Mouse (Mus musculus) regulatory T cell (primary cell): ENCODE measurements around the gene Cdca8.

ENCODE experiments used
- in situ Hi-C: fragments of 300-600 bp; cut with MboI, MseI; formaldehyde crosslinking; loops from one replicate; pipeline ENCODE4 v1.15.1; 2025; ENCODE audit warnings: high pct_unique_total_duplicates

The Cdca8 gene

GRCm38 (mm10) chr4:124880599-124880998, 58.5 kb downstream of the Cdca8 start, which contains the start of gene Epha10:
TSS of gene Epha10 (plus strand) at chr4:124880899.
- in situ Hi-C loops = no loop called here

- in situ Hi-C loops = loop anchor here (25.0 kb wide), 1 partner anchor 960 kb away; the partner anchor contains the start of genes 4930535I16Rik, Mycbp and Rragc
These were observed 66.4 kb downstream of the Cdca8 start for GRCm38 (mm10) chr4:124872719-124873118.
